Mouse (Mus musculus): Measurements from ENCODE around the gene Dtx2. TPM values are rescaled to one million over a fixed set of nuclear protein-coding genes. Genes with fewer than 3 reads are reported as not detected.

The Dtx2 gene
- polyA plus RNA-seq, 1 experiment from 2014 or later, result 35.4 TPM

DNA sequence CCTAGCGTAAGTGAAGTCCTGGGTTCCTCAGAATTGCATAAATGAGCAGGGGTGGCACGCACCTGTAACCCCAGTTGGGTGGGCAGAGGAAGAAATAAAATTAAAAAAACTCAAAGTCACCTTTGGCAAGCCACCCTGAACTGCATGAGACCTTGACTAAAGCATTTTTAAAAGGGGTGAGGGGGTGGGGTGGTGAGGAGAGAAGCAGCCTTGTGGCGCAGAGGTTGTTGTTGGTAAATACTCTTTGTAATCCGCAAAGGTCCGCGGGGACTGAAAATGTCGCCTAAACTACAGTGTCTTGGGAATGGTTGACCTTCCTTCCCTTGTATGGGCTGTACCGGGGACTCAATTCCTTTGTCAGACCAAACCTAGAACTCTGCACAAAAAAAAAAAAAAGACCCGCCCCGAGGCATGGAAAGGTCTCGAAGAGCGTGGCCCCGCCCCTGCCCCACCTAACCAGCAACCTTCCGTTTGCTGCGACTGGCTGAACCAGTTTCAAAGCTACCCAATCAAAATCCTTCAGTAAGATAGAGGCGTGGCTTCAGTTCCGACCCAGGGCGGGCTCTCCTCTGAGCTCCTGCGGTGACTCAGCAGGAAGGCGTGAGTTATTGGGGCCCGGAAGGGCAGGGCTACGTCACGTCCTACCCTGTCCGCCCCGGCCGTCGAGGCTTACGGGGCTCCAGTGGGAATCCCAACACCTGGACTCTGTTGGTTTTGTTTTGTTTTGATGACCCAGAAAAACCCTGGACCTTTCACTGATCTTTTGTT lies 37.2 kb upstream of the Dtx2 start:
- Histone ChIP-seq H3K9me3 (ENCODE audit: control insufficient read depth, low read length) (no peaks in the 10 kb centered on the region), H3K27ac (ENCODE audit: low read depth, low read length) (peak overlapping the region; percentile 65; the same call in 1 of the 2 replicates), H3K9ac (ENCODE audit: low read length) (peak overlapping the region; percentile 32), H3K4me2 (ENCODE audit: low read depth, low read length, severe bottlenecking) (peak overlapping the region; percentile 50), H3K4me3 (ENCODE audit: low read depth, low read length) (peak overlapping the region; percentile 22; the same call in 1 of the 2 replicates), H3K36me3 (ENCODE audit: control insufficient read depth, insufficient read depth, low read length) (no peaks in the 10 kb centered on the region), H3K4me1 (replicated peaks; ENCODE audit: control insufficient read depth, insufficient read depth, low read length) (peaks cover 3% of the 10 kb centered on the region; the same call in 1 of the 2 replicates), H3K27me3 (ENCODE audit: control insufficient read depth, insufficient read depth, low read length) (no peaks in the 10 kb centered on the region)
- 9% methylated on average over 28 of the region's 28 CpGs for WGBS
- ATAC-seq (replicated peaks; ENCODE audit: low FRiP score) (peak; percentile 84), DNase-seq (ENCODE audit: low spot score) (peak; percentile 94)

GRCm38 (mm10) chr5:135958367-135958766 lies 36.2 kb upstream of the Dtx2 start:
- DNase-seq (ENCODE audit: low spot score) (no peak), ATAC-seq (replicated peaks; ENCODE audit: low FRiP score) (no peak)
- peaks cover 7% of the 10 kb centered on the region; the same call in 1 of the 2 replicates for H3K4me1 ChIP-seq (replicated peaks; ENCODE audit: control insufficient read depth, insufficient read depth, low read length)
- H3K27ac ChIP-seq (ENCODE audit: low read depth, low read length), result no peak overlapping the region; the same call in 1 of the 2 replicates
- no peak overlapping the region for H3K9ac ChIP-seq (ENCODE audit: low read length)
- H3K9me3 ChIP-seq (ENCODE audit: control insufficient read depth, low read length), result no peaks in the 10 kb centered on the region
- H3K36me3 ChIP-seq (ENCODE audit: control insufficient read depth, insufficient read depth, low read length), result no peaks in the 10 kb centered on the region
- no peaks in the 10 kb centered on the region for H3K27me3 ChIP-seq (ENCODE audit: control insufficient read depth, insufficient read depth, low read length)
- H3K4me2 ChIP-seq (ENCODE audit: low read depth, low read length, severe bottlenecking), result no peak overlapping the region
- no peak overlapping the region for H3K4me3 ChIP-seq (ENCODE audit: low read depth, low read length)
- 91% methylated on average over 4 of the region's 4 CpGs for WGBS

GRCm38 (mm10) chr5:135959911-135960310 lies 34.7 kb upstream of the Dtx2 start:
- WGBS, result 93% methylated on average over 7 of the region's 7 CpGs
- Histone ChIP-seq H3K4me1 (replicated peaks; ENCODE audit: control insufficient read depth, insufficient read depth, low read length) (peaks cover 7% of the 10 kb centered on the region; the same call in 1 of the 2 replicates), H3K4me2 (ENCODE audit: low read depth, low read length, severe bottlenecking) (no peak overlapping the region), H3K4me3 (ENCODE audit: low read depth, low read length) (no peak overlapping the region), H3K9ac (ENCODE audit: low read length) (no peak overlapping the region), H3K36me3 (ENCODE audit: control insufficient read depth, insufficient read depth, low read length) (no peaks in the 10 kb centered on the region), H3K27ac (ENCODE audit: low read depth, low read length) (no peak overlapping the region), H3K9me3 (ENCODE audit: control insufficient read depth, low read length) (no peaks in the 10 kb centered on the region), H3K27me3 (ENCODE audit: control insufficient read depth, insufficient read depth, low read length) (no peaks in the 10 kb centered on the region)
- DNase-seq (ENCODE audit: low spot score) (no peak), ATAC-seq (replicated peaks; ENCODE audit: low FRiP score) (no peak)

GRCm38 (mm10) chr5:135960909-135961635 lies 33.5 kb upstream of the Dtx2 start:
- no peak overlapping the region; the same call in 1 of the 2 replicates for H3K27ac ChIP-seq (ENCODE audit: low read depth, low read length)
- no peaks in the 10 kb centered on the region for H3K9me3 ChIP-seq (ENCODE audit: control insufficient read depth, low read length)
- no peak overlapping the region for H3K9ac ChIP-seq (ENCODE audit: low read length)
- H3K36me3 ChIP-seq (ENCODE audit: control insufficient read depth, insufficient read depth, low read length), result no peaks in the 10 kb centered on the region
- WGBS, result 96% methylated on average over 15 of the region's 15 CpGs
- no peak overlapping the region for H3K4me3 ChIP-seq (ENCODE audit: low read depth, low read length)
- peaks cover 2% of the 10 kb centered on the region; the same call in 1 of the 2 replicates for H3K27me3 ChIP-seq (ENCODE audit: control insufficient read depth, insufficient read depth, low read length)
- DNase-seq (ENCODE audit: low spot score) (no peak), ATAC-seq (replicated peaks; ENCODE audit: low FRiP score) (no peak)
- H3K4me2 ChIP-seq (ENCODE audit: low read depth, low read length, severe bottlenecking), result no peak overlapping the region
- H3K4me1 ChIP-seq (replicated peaks; ENCODE audit: control insufficient read depth, insufficient read depth, low read length), result peaks cover 10% of the 10 kb centered on the region; the same call in 1 of the 2 replicates

GRCm38 (mm10) chr5:135962125-135962491 lies 32.5 kb upstream of the Dtx2 start:
- H3K4me2 ChIP-seq (ENCODE audit: low read depth, low read length, severe bottlenecking), result peak overlapping the region; percentile 99
- no peaks in the 10 kb centered on the region for H3K36me3 ChIP-seq (ENCODE audit: control insufficient read depth, insufficient read depth, low read length)
- WGBS, result under 1% methylated on average over 11 of the region's 11 CpGs
- H3K4me3 ChIP-seq (ENCODE audit: low read depth, low read length), result peak overlapping the region; percentile 55
- H3K27ac ChIP-seq (ENCODE audit: low read depth, low read length), result peak overlapping the region; percentile 92
- H3K4me1 ChIP-seq (replicated peaks; ENCODE audit: control insufficient read depth, insufficient read depth, low read length), result peaks cover 9% of the 10 kb centered on the region; the same call in 1 of the 2 replicates
- ATAC-seq (replicated peaks; ENCODE audit: low FRiP score) (no peak), DNase-seq (ENCODE audit: low spot score) (no peak)
- no peaks in the 10 kb centered on the region for H3K9me3 ChIP-seq (ENCODE audit: control insufficient read depth, low read length)
- H3K9ac ChIP-seq (ENCODE audit: low read length), result peak overlapping the region; percentile 46
- peaks cover 2% of the 10 kb centered on the region; the same call in 1 of the 2 replicates for H3K27me3 ChIP-seq (ENCODE audit: control insufficient read depth, insufficient read depth, low read length)

- Histone ChIP-seq H3K36me3 (ENCODE audit: control insufficient read depth, insufficient read depth, low read length) (no peaks in the 10 kb centered on the region), H3K4me2 (ENCODE audit: low read depth, low read length, severe bottlenecking) (peak overlapping the region; percentile 99), H3K9me3 (ENCODE audit: control insufficient read depth, low read length) (no peaks in the 10 kb centered on the region), H3K4me1 (replicated peaks; ENCODE audit: control insufficient read depth, insufficient read depth, low read length) (peaks cover 7% of the 10 kb centered on the region; the same call in 1 of the 2 replicates), H3K27me3 (ENCODE audit: control insufficient read depth, insufficient read depth, low read length) (peaks cover 2% of the 10 kb centered on the region; the same call in 1 of the 2 replicates), H3K4me3 (ENCODE audit: low read depth, low read length) (peak overlapping the region; percentile 55), H3K27ac (ENCODE audit: low read depth, low read length) (peak overlapping the region; percentile 92), H3K9ac (ENCODE audit: low read length) (peak overlapping the region; percentile 86)
- 1% methylated on average over 64 of the region's 64 CpGs for WGBS
- DNase-seq (ENCODE audit: low spot score) (peak; percentile 98), ATAC-seq (replicated peaks; ENCODE audit: low FRiP score) (peak; percentile 96)
Measured at GRCm38 (mm10) chr5:135962492-135963279, 31.9 kb upstream of the Dtx2 start.

- Histone ChIP-seq H3K4me2 (ENCODE audit: low read depth, low read length, severe bottlenecking) (peak overlapping the region; percentile 99), H3K36me3 (ENCODE audit: control insufficient read depth, insufficient read depth, low read length) (no peaks in the 10 kb centered on the region), H3K27me3 (ENCODE audit: control insufficient read depth, insufficient read depth, low read length) (peaks cover 2% of the 10 kb centered on the region; the same call in 1 of the 2 replicates), H3K9ac (ENCODE audit: low read length) (peak overlapping the region; percentile 86), H3K9me3 (ENCODE audit: control insufficient read depth, low read length) (no peaks in the 10 kb centered on the region), H3K27ac (ENCODE audit: low read depth, low read length) (peak overlapping the region; percentile 92), H3K4me1 (replicated peaks; ENCODE audit: control insufficient read depth, insufficient read depth, low read length) (peaks cover 7% of the 10 kb centered on the region; the same call in 1 of the 2 replicates), H3K4me3 (ENCODE audit: low read depth, low read length) (peak overlapping the region; percentile 55)
- 6% methylated on average over 6 of the region's 6 CpGs for WGBS
- DNase-seq (ENCODE audit: low spot score), result no peak
- no peak for ATAC-seq (replicated peaks; ENCODE audit: low FRiP score)
Measured at GRCm38 (mm10) chr5:135963280-135963627, 31.3 kb upstream of the Dtx2 start.

DNA sequence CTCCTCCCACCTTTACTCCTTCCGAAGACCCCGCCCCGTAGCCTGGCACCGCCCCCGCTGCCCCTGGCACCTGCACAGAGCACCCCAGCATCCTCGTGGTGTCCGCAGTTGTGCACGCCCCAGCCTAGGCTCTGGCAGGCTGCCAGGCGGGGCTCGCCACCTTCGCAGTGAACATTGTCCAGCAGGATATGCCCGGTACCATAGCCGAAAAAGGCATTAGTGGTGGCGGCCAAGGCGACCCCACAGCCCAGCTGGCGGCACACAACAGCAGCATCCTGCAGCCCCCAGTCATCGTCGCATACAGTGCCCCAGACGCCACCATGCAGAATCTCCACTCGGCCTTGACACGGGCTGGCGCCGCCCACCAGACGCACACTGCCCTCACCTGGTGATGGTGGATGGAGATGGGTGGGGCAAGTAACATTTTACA lies 29.1 kb upstream of the Dtx2 start:
- DNase-seq (ENCODE audit: low spot score) (no peak), ATAC-seq (replicated peaks; ENCODE audit: low FRiP score) (no peak)
- 12% methylated on average over 24 of the region's 24 CpGs for WGBS
- Histone ChIP-seq H3K27ac (ENCODE audit: low read depth, low read length) (no peak overlapping the region), H3K27me3 (ENCODE audit: control insufficient read depth, insufficient read depth, low read length) (peaks cover 2% of the 10 kb centered on the region; the same call in 1 of the 2 replicates), H3K9ac (ENCODE audit: low read length) (no peak overlapping the region), H3K4me2 (ENCODE audit: low read depth, low read length, severe bottlenecking) (peak overlapping the region; percentile 37; the same call in 1 of the 2 replicates), H3K36me3 (ENCODE audit: control insufficient read depth, insufficient read depth, low read length) (no peaks in the 10 kb centered on the region), H3K4me3 (ENCODE audit: low read depth, low read length) (no peak overlapping the region), H3K4me1 (replicated peaks; ENCODE audit: control insufficient read depth, insufficient read depth, low read length) (peaks cover 7% of the 10 kb centered on the region; the same call in 1 of the 2 replicates), H3K9me3 (ENCODE audit: control insufficient read depth, low read length) (no peaks in the 10 kb centered on the region)

Measured in forebrain, embryonic 11.5 days (tissue).